Mouse (Mus musculus): ENCODE data around the gene Decr2.

GRCm38 (mm10) chr17:26115956-26116487 is 25.9 kb upstream of the Decr2 start:
- TF ChIP-seq CTCF (IDR thresholded peaks at IDR 0.05; ENCODE audit: borderline replicate concordance, insufficient read depth, low read length) (no peak), POLR2A (IDR thresholded peaks at IDR 0.05; ENCODE audit: low read depth, low read length) (no peak)

Measured in embryonic fibroblast, embryonic 13.5 days (primary cell).